Mouse (Mus musculus): ENCODE results near the gene Ankar.

The Ankar gene

DNA sequence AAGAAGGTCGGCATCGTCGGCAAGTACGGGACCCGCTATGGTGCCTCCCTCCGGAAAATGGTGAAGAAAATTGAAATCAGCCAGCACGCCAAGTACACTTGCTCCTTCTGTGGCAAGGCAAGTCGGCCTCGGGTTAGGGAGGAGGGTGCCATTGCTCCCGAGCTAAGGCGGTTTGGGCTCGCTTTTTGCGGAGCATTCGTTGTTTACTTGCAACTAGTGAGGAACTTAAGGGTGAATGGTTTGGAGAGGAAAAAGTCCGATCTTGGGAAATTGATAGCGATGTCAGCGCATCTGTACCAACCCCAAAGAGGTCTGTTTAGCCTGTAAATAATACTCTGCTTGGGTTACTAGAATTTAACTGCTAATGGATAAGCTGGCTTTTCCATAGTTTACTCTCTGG lies 11.3 kb upstream of the Ankar start:
- no peak for DNase-seq (ENCODE audit: low spot score in 2 of 2)

DNA sequence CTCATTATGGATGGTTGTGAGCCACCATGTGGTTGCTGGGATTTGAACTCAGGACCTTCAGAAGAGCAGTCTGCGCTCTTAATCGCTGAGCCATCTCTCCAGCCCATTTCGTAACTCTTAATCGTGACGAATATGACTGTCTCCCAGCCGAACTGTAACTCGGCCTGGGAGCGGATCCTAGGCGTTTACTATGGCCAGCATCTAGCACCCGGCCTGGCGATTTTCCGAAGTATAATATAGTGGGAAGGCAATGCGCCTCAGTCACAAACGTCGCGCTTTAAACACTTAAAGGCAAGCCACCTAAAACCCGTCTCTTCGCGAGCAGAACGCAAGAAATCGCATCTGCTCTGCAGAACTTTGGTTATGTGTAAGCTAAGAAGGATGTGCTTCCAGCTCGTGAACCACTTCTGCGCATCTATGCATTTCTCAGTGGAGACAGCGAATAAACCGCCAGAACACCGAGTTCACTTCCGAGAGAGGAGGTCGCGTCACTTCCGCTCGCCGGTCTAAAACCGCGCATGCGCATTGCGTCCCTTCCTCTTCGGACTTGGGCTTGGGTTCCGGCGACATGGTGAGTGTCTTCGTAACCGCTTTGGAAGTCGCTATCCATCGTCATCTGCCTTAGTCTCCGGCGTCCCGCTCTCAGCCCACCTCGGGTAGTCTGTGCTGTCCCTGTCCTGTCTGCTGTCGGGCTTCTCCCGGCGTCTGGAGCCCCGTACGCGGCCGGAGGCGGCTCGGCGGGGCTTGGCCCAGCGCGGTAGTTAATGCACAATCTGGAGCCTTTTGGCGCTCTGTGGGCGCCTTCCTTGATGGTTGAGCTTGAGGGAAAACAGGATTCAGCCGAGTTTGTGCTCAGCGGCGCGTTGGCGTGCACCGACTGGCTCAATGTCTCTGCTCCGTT lies 10.6 kb upstream of the Ankar start, which contains the start of gene Rpl37a:
TSS of gene Rpl37a (plus strand) at position 538 of the 901 bp plus-strand sequence.
- peak; percentile 98 for DNase-seq (ENCODE audit: low spot score in 2 of 2)

- no peak for DNase-seq (ENCODE audit: low spot score in 2 of 2)
These were observed 7.1 kb upstream of the Ankar start for GRCm38 (mm10) chr1:72707525-72707924.

- DNase-seq (ENCODE audit: low spot score in 2 of 2), result no peak
These were observed 1.7 kb downstream of the Ankar start for GRCm38 (mm10) chr1:72698651-72699050.

GRCm38 (mm10) chr1:72696256-72696655 lies 4.1 kb downstream of the Ankar start:
- no peak for DNase-seq (ENCODE audit: low spot score in 2 of 2)

DNA sequence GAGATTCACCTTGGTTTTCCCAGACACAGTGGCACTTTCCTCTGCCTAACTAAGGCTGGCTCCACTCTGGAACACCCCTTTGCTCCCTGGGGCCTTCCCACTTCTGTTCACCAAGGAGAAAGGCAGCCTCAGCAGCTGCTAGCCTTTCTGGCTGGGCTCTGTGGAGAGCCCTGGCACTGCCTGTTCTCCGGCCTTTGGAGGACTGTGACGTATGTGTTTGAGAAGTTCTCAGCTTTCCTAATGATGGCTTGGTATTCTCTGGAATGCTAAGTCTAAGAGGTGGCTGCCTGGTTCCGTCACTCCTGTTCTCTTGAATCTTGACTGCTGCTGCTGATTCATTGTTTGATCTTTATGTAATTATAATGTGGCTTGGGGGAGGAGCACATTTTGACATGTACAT lies 27.3 kb downstream of the Ankar start:
- DNase-seq (ENCODE audit: low spot score in 2 of 2), result no peak

DNA sequence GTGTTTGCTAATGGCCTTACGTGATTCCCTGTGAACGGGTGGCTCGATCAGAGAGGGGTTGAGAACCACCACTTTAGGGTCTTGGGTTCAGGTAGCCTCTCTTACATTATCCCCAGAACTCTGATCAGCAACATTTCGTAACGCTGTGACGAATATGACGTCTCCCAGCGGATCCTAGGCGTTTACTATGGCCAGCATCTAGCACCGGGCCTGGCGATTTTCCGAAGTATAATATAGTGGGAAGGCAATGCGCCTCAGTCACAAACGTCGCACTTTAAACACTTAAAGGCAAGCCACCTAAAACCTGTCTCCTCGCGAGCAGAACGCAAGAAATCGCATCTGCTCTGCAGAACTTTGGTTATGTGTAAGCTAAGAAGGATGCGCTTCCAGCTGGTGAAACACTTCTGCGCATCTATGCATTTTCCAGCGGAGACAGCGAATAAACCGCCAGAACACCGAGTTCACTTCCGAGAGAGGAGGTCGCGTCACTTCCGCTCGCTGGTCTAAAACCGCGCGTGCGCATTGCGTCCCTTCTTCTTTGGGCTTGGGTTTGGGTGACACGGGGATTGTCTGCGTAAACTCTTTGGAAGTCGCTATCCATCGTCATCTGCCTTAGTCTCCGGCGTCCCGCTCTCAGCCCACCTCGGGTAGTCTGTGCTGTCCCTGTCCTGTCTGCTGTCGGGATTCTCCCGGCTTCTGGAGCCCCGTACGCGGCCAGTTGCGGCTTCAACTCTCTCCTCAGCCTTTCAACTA lies 59.5 kb downstream of the Ankar start:
- DNase-seq (ENCODE audit: low spot score in 2 of 2), result peak; percentile 65 to 67

- DNase-seq (ENCODE audit: low spot score in 2 of 2), result no peak
These were observed 65.2 kb downstream of the Ankar start for GRCm38 (mm10) chr1:72635221-72635620.

DNA sequence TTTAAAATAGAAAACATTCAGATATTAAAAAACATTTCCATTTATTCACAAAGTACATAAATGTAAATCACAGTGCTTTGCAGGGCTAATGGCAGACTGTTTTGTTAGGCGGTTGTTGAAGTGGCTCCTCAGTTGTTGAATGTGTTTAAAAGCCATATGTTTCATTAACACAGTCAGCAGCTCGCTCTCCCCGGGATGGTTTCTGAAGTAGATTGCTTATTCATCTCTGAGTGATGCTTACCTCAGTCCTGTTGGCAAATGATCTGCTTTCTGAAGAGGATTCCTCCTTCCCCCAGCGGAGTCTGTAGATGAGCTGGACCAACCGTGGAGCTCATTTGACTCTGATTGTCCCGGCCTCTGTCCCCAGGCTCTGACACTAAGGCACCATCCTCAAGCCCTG lies 88.2 kb downstream of the Ankar start:
- no peak for DNase-seq (ENCODE audit: low spot score in 2 of 2)

- no peak for DNase-seq (ENCODE audit: low spot score in 2 of 2)
These were observed 90.2 kb downstream of the Ankar start for GRCm38 (mm10) chr1:72609887-72610877.

- DNase-seq (ENCODE audit: low spot score in 2 of 2), result no peak
These were observed 91.2 kb downstream of the Ankar start for GRCm38 (mm10) chr1:72609129-72609528.

- DNase-seq (ENCODE audit: low spot score in 2 of 2), result no peak
These were observed 94.1 kb downstream of the Ankar start for GRCm38 (mm10) chr1:72606186-72606673.

- DNase-seq (ENCODE audit: low spot score in 2 of 2), result no peak
These were observed 97.6 kb downstream of the Ankar start for GRCm38 (mm10) chr1:72602803-72603202.

- no peak for DNase-seq (ENCODE audit: low spot score in 2 of 2)
These were observed 98.2 kb downstream of the Ankar start for GRCm38 (mm10) chr1:72602186-72602585.

- DNase-seq (ENCODE audit: low spot score in 2 of 2), result no peak
These were observed 99.1 kb downstream of the Ankar start for GRCm38 (mm10) chr1:72601233-72601632.

GRCm38 (mm10) chr1:72600778-72601177 lies 99.6 kb downstream of the Ankar start:
- DNase-seq (ENCODE audit: low spot score in 2 of 2), result no peak

GRCm38 (mm10) chr1:72599146-72600101 lies 101.0 kb downstream of the Ankar start:
- DNase-seq (ENCODE audit: low spot score in 2 of 2), result no peak

GRCm38 (mm10) chr1:72596231-72596630 lies 104.1 kb downstream of the Ankar start:
- no peak for DNase-seq (ENCODE audit: low spot score in 2 of 2)

GRCm38 (mm10) chr1:72595686-72596085 lies 104.7 kb downstream of the Ankar start:
- DNase-seq (ENCODE audit: low spot score in 2 of 2), result no peak

- DNase-seq (ENCODE audit: low spot score in 2 of 2), result peak; percentile 78 to 79
These were observed 106.9 kb downstream of the Ankar start for GRCm38 (mm10) chr1:72593340-72593951.
